Mouse (Mus musculus) ES-Bruce4 (cell line): ENCODE data around the gene Tuba1a. TPM values are rescaled to one million over a fixed set of nuclear protein-coding genes. Genes with fewer than 3 reads are reported as not detected.

Experiments used
- H3K27ac ChIP-seq: 2 replicates; pipeline ENCODE4 v1.5.1; 2012; ENCODE audit warnings: low read length, inconsistent platforms; ENCODE audit not compliant: insufficient read depth
- H3K27me3 ChIP-seq: 2 replicates; pipeline ENCODE4 v1.6.1; 2012; ENCODE audit warnings: mild to moderate bottlenecking, low read length, inconsistent platforms; ENCODE audit not compliant: control insufficient read depth, poor library complexity, insufficient read depth, severe bottlenecking
- H3K36me3 ChIP-seq: 2 replicates; pipeline ENCODE4 v1.6.1; 2012; ENCODE audit warnings: inconsistent platforms, mild to moderate bottlenecking, low read length, moderate library complexity; ENCODE audit not compliant: control insufficient read depth, poor library complexity, insufficient read depth, severe bottlenecking
- H3K4me1 ChIP-seq: one replicate; pipeline ENCODE4 v1.8.1; 2011; ENCODE audit warnings: low read length; ENCODE audit not compliant: control insufficient read depth, insufficient read depth
- H3K4me3 ChIP-seq: 2 replicates; pipeline ENCODE4 v1.5.1; 2011; ENCODE audit warnings: low read depth, mild to moderate bottlenecking, low read length
- H3K9ac ChIP-seq: 2 replicates; pipeline ENCODE4 v1.6.1; 2012; ENCODE audit warnings: low read depth, mild to moderate bottlenecking, inconsistent platforms; ENCODE audit not compliant: poor library complexity, severe bottlenecking
- H3K9me3 ChIP-seq: replicated peaks from 2 replicates; pipeline ENCODE4 v1.6.1; 2012; ENCODE audit warnings: mild to moderate bottlenecking, low read length, inconsistent platforms; ENCODE audit not compliant: control insufficient read depth, poor library complexity, insufficient read depth, severe bottlenecking
- CTCF ChIP-seq: IDR thresholded peaks from one replicate; pipeline ENCODE4 v1.8.1; 2011; ENCODE audit warnings: low read depth, low read length
- EP300 ChIP-seq: IDR thresholded peaks from 2 replicates; pipeline ENCODE4 v1.6.1; 2011; ENCODE audit warnings: low read depth, low read length; ENCODE audit not compliant: insufficient read depth
- POLR2A ChIP-seq: IDR thresholded peaks from one replicate; pipeline ENCODE4 v1.8.1; 2011; ENCODE audit warnings: low read length; ENCODE audit not compliant: insufficient read depth
- polyA plus RNA-seq: library from polyadenylated mRNA; stranded (reverse); fragments of >200 nt; gene quantifications from 2 replicates; pipeline ENCODE4 v1.2.4, GENCODE M21; 2011; ENCODE audit warnings: low read depth; ENCODE audit not compliant: missing spikeins, insufficient read depth, insufficient read length

Tuba1a gene
- polyA plus RNA-seq, 1 experiment = 700 TPM

- no peaks in the 10 kb centered on the region for H3K27me3 ChIP-seq
- H3K9me3 ChIP-seq = no peaks in the 10 kb centered on the region
- TF ChIP-seq EP300 = 0 out of 2 replicates have a peak, but pooled peaks have one; percentile 51
- TF ChIP-seq POLR2A = no peak
- H3K4me1 ChIP-seq = peaks cover 2% of the 10 kb centered on the region
- H3K9ac ChIP-seq = peak overlapping the region; percentile 70
- H3K27ac ChIP-seq = peak overlapping the region; percentile 100
- no peaks in the 10 kb centered on the region for H3K36me3 ChIP-seq
- no peak overlapping the region for H3K4me3 ChIP-seq
These were observed 38.1 kb upstream of the Tuba1a start for GRCm38 (mm10) chr15:98991540-98992050.

GRCm38 (mm10) chr15:98990669-98991539, 37.4 kb upstream of the Tuba1a start:
- H3K4me1 ChIP-seq = peaks cover 2% of the 10 kb centered on the region

GRCm38 (mm10) chr15:98989701-98990430, 36.4 kb upstream of the Tuba1a start:
- Histone ChIP-seq H3K27ac (peak overlapping the region; percentile 100), H3K27me3 (no peaks in the 10 kb centered on the region), H3K4me3 (peak overlapping the region; percentile 29), H3K9ac (peak overlapping the region; percentile 70), H3K36me3 (no peaks in the 10 kb centered on the region), H3K9me3 (no peaks in the 10 kb centered on the region), H3K4me1 (peaks cover 2% of the 10 kb centered on the region)
- TF ChIP-seq EP300 (peak; percentile 56; the same call in 1 of the 2 replicates), CTCF (no peak), POLR2A (peak; percentile 32)

More at GRCm38 (mm10) chr15:98990669-98991539, 37.4 kb upstream of the Tuba1a start:
- Histone ChIP-seq H3K36me3 (no peaks in the 10 kb centered on the region), H3K27ac (peak overlapping the region; percentile 100), H3K27me3 (no peaks in the 10 kb centered on the region), H3K9me3 (no peaks in the 10 kb centered on the region), H3K4me3 (peak overlapping the region; percentile 29; the same call in 1 of the 2 replicates), H3K9ac (peak overlapping the region; percentile 70)
- TF ChIP-seq POLR2A = no peak
- peak; percentile 73 for TF ChIP-seq EP300

- peaks cover 4% of the 10 kb centered on the region for H3K4me1 ChIP-seq
- no peaks in the 10 kb centered on the region for H3K27me3 ChIP-seq
- no peak overlapping the region for H3K4me3 ChIP-seq
- TF ChIP-seq EP300 (0 out of 2 replicates have a peak, but pooled peaks have one; percentile 12), CTCF (no peak), POLR2A (no peak)
- peak overlapping the region; percentile 70 for H3K9ac ChIP-seq
- H3K27ac ChIP-seq = peak overlapping the region; percentile 100
- H3K9me3 ChIP-seq = no peaks in the 10 kb centered on the region
- no peaks in the 10 kb centered on the region for H3K36me3 ChIP-seq
These were observed 35.3 kb upstream of the Tuba1a start for GRCm38 (mm10) chr15:98988787-98989186.

GRCm38 (mm10) chr15:98987661-98988181, 34.2 kb upstream of the Tuba1a start:
- Histone ChIP-seq H3K4me3 (no peak overlapping the region), H3K9me3 (no peaks in the 10 kb centered on the region), H3K4me1 (peaks cover 8% of the 10 kb centered on the region), H3K9ac (0 out of 2 replicates have a peak overlapping the region, but pooled peaks have one; percentile 70), H3K27me3 (no peaks in the 10 kb centered on the region), H3K27ac (peak overlapping the region; percentile 100), H3K36me3 (no peaks in the 10 kb centered on the region)
- TF ChIP-seq EP300 (no peak), CTCF (no peak), POLR2A (no peak)
